Mouse (Mus musculus): ENCODE measurements around the gene Brms1l.

GRCm38 (mm10) chr12:55825537-55825936, 10.6 kb upstream of the Brms1l start:
- TF ChIP-seq EP300 (IDR thresholded peaks at IDR 0.05; ENCODE audit: insufficient read depth, low read depth, low read length) (no peak), POLR2A (IDR thresholded peaks at IDR 0.05; ENCODE audit: insufficient read depth, low read depth, low read length) (no peak), CTCF (IDR thresholded peaks at IDR 0.05) (peak; percentile 37)

All from heart, adult 2 months (tissue).